In genomic region chr6:142649331-142649730, GRCm38 (mm10) we compare ENCODE assay signal across 11 mouse cellular contexts. TPM values are rescaled to one million over a fixed set of nuclear protein-coding genes. Genes with fewer than 3 reads are reported as not detected.
"Had no signal": no experiment of that assay in that cellular context is flagged by ENCODE, and none has a peak within 500 bp of the region (broad histone marks: within the 10 kb centered on the region; RNA-seq: fewer than 3 reads in every experiment).

No protein-coding gene starts in this region.

- H3K4me1 ChIP-seq: limb, embryonic 13.5 days; liver, embryonic 13.5 days; midbrain, embryonic 12.5 days; stomach, embryonic 15.5 days had no signal

- H3K9me3 ChIP-seq: limb, embryonic 13.5 days; liver, embryonic 13.5 days; midbrain, embryonic 12.5 days; stomach, embryonic 15.5 days had no signal

- H3K9ac ChIP-seq: limb, embryonic 13.5 days; liver, embryonic 13.5 days; midbrain, embryonic 12.5 days; stomach, embryonic 15.5 days had no signal

- H3K27ac ChIP-seq: limb, embryonic 13.5 days; liver, embryonic 13.5 days; midbrain, embryonic 12.5 days; stomach, embryonic 15.5 days had no signal

- H3K4me2 ChIP-seq: limb, embryonic 13.5 days; liver, embryonic 13.5 days; midbrain, embryonic 12.5 days; stomach, embryonic 15.5 days had no signal

- DNase-seq: kidney, postnatal 14 days; left cerebral cortex, postnatal 4 days; liver, embryonic 13.5 days; lung, adult 18-20 months; right cerebral cortex, postnatal 14 days; thymus, adult 2 months; thymus, postnatal 25 days had no signal

- H3K4me3 ChIP-seq: limb, embryonic 13.5 days; liver, embryonic 13.5 days; midbrain, embryonic 12.5 days; stomach, embryonic 15.5 days had no signal

- H3K36me3 ChIP-seq: limb, embryonic 13.5 days; liver, embryonic 13.5 days; midbrain, embryonic 12.5 days; stomach, embryonic 15.5 days had no signal

- H3K27me3 ChIP-seq: limb, embryonic 13.5 days; liver, embryonic 13.5 days; midbrain, embryonic 12.5 days; stomach, embryonic 15.5 days had no signal

RNA-seq across cellular contexts. Expression of gene Abcc9, which starts 52.8 kb away (rescaled TPM):
- total RNA-seq: megakaryocyte-erythroid progenitor cell, adult 5-6 weeks had no signal
